Mouse (Mus musculus) kidney, adult 8-10 months (tissue): ENCODE results near the gene Fkbp5.

Experiments used
- DNase-seq, 2 experiments: peaks; one replicate each; pipeline ENCODE4 v3.0.0; 2022

The Fkbp5 gene

DNA sequence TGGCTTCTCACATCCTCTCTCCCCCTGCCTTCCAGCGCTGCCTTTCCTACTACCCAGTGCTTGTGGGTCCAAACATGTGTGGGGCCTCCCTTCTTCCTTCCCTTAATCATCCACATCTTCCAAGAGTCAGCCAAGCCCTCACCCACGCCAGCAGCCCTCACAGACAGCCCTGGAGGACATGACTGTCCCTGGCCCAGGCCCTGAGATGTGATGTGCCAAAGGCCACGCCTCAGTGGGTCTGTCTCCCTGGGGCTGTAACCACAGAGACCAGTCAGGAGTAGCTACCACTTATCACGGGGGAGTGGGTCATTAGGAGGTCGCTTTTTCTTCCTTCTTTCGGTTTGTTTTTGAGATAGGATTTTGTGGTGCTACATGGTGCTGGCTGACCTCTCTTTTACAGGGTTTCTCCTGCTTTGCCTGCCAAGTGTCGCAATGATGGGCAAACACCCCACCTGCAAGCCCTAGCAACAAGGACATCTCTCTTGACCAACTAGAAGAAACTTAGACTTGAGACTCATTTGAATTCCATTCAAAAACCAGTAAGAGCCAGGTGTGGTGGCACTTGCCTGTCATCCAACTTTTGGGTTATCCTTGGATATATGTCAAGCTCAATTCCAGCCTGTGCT lies 15.0 kb downstream of the Fkbp5 start:
- DNase-seq: no peak

- DNase-seq: no peak
Observed at GRCm38 (mm10) chr17:28500465-28500864, 16.9 kb downstream of the Fkbp5 start.

DNA sequence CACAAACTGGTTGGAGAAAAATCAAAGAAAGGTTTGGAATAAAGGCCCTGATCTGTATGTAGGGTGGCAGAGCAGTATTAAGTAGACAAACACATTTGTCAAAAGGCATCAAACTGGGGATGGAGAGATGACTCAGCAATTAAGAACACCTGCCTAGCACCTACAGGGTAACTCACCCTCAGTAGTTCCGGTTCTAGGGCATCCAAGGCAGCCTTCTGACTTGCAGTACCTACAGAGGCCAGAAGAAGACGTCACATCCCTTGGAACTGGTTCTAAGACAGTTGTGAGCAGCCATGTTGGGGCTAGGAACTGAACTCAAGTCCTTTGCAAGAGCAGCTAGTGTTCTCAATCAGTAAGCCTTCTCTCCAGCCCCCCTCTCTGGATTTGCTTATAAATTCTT lies 18.1 kb downstream of the Fkbp5 start:
- no peak for DNase-seq

DNA sequence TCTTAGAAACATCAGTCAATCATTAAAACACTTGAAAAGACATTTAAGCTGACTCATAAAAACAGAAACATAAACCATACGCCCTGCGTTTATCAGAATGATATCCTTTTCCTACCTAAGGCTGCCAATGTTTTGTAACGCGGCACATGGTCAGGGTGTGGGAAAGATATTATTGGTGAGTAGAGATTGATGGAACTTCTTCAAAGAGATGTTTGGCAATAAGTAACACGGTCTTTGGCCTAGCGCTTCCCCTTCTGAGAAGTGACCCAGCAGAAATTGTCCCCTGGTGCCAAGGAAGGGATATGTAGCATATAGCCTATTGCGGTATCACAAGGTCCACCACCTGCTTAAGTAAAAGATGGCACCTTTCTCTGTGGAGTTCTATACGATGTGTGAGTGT lies 21.5 kb downstream of the Fkbp5 start:
- DNase-seq: no peak

DNA sequence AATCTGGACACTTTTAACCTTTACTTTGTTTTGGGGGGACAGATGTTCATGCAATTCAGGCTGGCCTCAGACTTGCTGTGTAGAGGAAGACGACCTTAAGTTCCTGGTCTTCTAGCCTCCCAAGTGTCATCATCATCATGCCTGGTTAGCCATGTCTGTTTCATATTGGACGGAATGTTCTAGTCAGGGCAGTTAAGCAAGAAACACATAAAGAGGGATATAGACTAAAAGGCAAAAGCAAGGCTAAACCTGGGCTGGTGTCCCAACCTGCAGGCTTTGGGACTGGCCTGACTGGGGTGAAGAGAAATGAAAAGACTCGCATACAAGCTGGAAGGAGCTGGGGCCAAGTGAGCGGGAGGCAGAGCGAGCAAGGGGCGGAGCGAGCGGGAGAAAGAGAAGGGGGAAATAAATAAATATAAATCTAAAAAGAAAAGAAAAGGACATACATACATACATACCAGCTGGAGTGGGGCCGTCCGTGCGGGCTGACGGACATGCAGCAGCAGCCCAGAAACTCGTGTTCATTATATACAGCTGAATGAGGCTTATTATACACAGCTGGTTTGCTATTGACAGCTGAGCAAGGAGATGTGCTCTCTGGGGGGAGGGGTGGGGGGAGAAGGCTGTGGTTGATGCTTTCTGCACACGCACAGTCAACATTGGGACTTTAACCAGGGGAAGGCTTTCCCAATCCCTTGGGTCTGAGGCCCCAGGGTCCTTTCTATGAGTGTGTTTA lies 26.1 kb downstream of the Fkbp5 start:
- no peak for DNase-seq

DNA sequence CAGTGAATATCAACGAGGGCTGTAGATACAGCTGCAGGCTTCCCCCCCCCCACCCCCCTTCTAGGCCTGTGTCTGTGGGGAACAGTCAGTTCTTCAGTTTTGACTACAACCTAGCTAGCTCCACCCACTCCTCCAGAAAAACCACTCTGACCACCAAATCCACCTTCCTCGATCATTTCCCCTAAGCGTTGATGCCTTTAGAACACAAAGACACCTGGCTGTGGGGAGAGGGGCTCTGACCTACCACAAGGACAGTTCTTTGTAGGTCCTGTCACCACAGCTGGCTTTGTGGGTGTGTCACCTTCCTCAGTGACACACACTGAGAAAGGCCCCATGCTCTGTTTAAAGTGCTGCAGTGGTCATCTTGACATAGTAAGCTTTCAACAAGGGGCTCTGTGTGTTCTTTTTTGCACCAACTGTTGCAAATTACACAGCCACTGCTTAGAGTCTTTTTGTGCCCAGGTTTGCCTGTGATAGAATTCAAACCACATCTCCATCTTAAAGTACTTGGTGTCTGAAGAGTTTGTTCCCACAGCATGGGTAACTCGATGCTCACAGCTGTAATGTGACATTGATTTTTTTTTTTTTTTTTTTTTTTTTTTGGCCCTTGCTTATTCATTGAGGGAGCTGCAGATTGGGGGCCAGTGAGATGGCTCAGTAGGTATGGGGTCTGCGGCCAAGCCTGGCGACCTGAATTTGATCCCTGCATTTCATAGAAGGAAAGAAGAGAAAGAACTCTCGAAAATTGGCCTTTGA lies 28.9 kb downstream of the Fkbp5 start:
- DNase-seq: no peak

GRCm38 (mm10) chr17:28487584-28488257 lies 29.6 kb downstream of the Fkbp5 start:
- no peak for DNase-seq

GRCm38 (mm10) chr17:28486720-28487119 lies 30.6 kb downstream of the Fkbp5 start:
- DNase-seq: no peak

- DNase-seq: peak; percentile 98 to 99
Observed at GRCm38 (mm10) chr17:28485977-28486400, 31.3 kb downstream of the Fkbp5 start.

DNA sequence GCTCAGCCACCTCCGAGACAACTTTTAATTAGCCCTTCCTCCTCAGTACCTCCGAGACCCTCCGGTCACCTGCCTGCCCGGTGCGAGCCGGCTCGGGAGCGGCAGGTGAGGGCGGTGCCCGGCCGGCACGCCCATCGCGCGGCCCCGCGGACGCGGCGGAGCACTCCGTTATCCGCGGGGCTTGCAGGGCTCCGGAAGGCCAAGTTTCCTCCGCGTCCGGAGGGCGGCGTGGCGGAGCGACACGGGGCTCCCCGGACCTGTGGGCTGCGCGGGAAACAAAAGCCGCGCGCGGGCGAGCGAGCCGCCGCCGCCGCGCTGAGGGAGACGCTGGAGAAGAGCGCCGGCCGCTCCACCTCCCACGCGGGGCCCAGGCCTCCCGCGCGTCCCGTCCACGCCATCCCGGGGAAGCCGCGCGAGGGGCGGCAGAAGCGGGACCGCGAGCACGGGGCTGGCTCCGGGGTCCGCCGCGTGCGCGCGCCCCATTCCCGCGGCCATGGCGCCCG lies 31.8 kb downstream of the Fkbp5 start:
- peak in 1 of 2 experiments; percentile 37 for DNase-seq

DNA sequence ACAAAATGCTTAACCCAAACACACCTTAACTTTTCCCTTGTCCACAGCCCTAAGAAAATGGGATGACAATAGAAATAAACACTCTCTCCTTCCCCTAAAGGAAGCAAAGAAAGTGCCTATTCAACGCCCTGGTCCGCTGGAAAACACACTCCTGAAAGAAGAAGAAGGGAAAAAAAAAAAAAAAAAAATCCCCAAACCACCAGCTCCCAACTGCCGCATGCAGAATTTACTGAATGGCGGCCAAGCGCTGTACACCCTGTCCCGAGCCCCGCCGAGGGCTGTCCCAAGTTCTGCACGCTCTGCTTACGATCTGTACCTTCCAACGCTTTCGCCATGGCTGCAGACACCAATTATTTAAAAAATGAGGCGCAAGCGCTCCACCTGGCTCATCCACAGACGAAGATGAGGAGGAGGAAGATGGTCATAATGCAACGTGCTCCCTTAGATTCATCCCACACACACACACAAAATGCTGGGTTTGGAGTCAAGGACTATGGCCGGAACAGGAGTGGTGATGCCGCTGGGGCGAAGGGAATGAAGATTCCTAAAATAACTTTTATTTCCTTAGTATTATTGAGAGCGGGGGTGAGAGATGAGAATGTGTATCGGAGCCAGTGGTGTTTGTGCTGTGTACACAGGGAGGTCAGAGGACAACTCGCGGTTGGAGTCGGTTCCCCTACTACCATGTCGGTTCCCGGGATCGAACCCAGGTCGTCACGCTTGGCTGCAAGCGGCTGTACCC lies 32.5 kb downstream of the Fkbp5 start:
- DNase-seq: peak in 1 of 2 experiments; percentile 64

DNA sequence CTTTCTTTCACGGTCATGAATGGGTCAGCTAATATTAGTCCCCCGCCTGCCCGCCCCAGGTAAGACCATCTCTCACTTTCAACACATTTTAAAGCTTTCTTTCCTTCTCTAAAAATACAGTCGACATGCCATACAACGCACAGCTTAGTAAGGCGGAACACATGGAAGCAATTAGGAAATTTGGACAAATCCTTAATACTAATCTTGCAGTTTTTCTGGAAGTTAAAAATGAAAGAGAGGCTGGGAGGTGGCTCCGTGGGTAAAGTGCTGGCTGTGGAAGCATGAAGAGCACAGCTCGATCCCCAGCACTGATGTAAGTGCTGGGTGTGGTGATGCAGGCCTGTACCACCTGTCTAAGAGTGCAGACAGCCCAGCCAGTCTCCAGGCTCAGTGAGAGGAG lies 39.9 kb downstream of the Fkbp5 start:
- no peak for DNase-seq

- DNase-seq: no peak
Observed at GRCm38 (mm10) chr17:28476441-28476840, 40.9 kb downstream of the Fkbp5 start.

DNA sequence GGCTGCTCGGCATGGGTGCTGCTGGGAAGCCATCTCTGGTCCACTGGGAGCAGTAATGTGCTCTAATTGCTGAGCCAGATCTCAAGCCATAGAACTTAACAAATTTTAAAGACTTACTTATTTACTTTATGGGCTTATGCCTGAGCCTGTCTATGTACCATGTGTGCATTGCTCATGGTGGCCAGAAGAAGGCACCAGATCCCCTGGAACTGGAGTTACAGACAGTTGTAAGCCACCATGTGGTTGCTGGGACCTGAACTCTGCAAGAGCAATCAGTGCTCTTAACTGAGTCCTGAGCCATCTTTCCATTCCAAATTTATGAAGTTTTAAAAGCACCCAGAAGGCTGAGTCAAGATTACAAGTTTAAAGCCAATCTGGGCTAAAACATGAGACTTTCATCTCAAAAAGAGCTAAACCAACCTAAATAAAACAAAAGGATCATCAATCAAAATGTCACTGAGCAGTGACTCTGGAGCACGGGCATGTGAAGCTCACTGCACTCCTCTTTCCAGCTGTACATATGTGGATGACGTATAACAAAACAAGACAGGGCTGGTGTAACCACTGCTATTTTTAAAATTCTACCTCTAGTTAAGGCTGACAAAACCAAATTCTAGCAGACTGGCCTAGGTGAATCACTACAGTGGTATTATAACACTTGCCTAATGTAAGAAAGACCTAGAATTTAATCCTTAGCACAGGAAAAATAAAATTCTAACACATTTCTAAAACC lies 41.6 kb downstream of the Fkbp5 start:
- DNase-seq: no peak

GRCm38 (mm10) chr17:28472696-28473095 lies 44.6 kb downstream of the Fkbp5 start:
- DNase-seq: no peak

DNA sequence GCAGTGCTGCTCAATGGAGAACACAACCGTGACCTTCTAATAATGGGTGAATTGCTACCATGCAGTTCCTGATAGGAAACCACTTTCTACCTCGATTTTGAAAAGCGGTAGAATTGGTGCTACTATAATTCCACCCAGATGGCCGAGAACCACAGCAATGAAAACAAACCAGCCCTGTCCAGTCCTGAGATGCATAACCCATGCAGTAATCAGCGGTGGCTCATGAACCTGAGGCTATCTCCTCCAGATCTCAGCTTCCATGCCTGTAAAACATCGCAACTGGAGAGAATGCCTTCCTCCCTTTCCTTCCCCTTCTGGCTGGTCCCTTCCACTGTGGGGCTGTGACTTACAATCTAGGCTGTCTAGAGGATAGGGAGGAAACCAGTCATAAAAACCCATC lies 46.5 kb downstream of the Fkbp5 start:
- no peak for DNase-seq

- no peak for DNase-seq
Observed at GRCm38 (mm10) chr17:28467749-28468148, 49.6 kb downstream of the Fkbp5 start.

DNA sequence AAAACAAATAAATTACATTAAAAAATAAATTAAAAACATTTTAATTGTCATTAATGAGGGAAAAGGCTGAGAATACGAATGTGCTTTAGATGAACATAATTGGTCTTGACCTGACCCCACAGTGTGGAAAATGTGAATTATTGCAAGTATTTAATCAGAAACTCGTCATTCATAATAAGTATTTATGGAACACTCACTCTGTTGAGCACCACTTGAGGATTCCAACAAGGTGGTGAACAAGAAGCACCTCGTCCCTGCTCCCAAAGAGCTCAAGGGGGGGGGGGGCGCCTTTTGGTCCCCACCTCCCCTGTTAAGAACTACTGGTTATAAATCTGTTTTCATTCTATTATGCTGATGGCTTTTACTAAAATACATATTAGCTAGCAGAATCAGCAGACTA lies 51.4 kb downstream of the Fkbp5 start:
- no peak for DNase-seq

- peak in 1 of 2 experiments; percentile 36 for DNase-seq
Observed at GRCm38 (mm10) chr17:28463701-28464443, 53.5 kb downstream of the Fkbp5 start.

DNA sequence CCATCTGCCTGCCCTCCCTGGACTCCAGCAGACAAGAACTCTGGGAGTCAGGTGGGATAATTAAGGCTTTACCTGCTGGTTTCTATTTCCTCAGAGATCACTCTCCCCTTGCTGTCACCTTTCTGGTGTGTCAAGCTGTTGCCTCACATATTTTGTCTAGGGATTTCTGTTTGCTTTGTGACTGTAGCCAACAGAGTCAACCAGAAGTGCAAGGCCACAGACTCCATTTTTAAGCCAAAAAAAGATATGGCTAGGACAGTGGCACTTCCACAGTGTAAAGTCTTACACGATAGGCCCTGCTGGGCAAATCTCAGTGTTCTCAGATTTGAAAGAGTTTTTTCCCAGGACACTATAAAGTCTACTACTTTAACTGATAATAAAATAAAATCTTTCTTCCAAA lies 56.9 kb downstream of the Fkbp5 start:
- no peak for DNase-seq

DNA sequence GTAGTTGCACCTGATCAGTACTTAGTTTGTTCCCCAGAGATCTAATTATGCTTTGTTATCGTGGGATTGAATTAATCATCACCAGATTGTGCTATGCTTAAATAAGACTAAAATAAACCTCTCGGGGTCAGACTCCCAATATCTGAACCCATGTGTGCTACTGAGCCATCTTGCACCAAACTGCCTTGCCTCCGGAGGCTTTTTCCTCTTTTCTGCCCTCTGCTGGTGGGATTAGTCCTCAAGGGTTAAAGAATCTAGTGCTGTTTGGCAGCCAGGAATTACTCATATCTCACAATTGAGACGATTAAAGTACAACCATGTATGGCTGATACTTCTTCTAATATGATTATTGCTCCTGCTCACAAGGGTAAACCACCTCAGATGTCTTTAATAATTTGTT lies 62.2 kb downstream of the Fkbp5 start:
- DNase-seq: peak in 1 of 2 experiments; percentile 56
